Mouse (Mus musculus): ENCODE results near the gene Ndufb3.
"Not testable (repeated sequence)": the region's sequence is repeated elsewhere in the genome, so short reads cannot be mapped to it uniquely, and the experiment has no call there.

The Ndufb3 gene

GRCm38 (mm10) chr1:58586171-58586997 is at the start of gene Ndufb3, which contains the start of gene Fam126b:
TSS of gene Ndufb3 (plus strand) at chr1:58586384.
TSS of gene Fam126b (minus strand) at chr1:58586323.
- peak; percentile 90 for DNase-seq (ENCODE audit: inconsistent ontology term)

GRCm38 (mm10) chr1:58541386-58541785 is 44.8 kb upstream of the Ndufb3 start:
- DNase-seq (ENCODE audit: inconsistent ontology term), result no peak

- not testable (repeated sequence) for DNase-seq (ENCODE audit: inconsistent ontology term)
These were observed 25.8 kb upstream of the Ndufb3 start for GRCm38 (mm10) chr1:58560370-58560769.

DNA sequence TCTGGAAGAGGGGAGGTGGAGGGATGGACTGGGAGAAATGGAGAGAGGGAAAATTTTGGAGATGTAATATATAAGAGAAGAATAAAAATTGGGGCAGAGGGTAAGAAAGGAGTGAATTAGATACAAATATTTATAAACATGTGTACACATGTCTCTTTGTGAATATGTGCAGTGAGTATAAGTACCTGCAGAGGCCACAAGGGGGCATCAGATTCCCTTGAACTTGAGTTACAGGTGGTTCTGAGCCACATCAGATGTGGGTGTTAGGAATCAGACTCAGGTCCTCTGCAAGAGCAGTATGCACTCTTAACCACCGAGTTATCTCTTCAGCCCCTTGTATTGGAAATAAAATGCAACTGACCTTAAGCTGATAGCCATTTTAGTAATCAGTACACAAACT is 23.7 kb upstream of the Ndufb3 start:
- no peak for DNase-seq (ENCODE audit: inconsistent ontology term)

DNA sequence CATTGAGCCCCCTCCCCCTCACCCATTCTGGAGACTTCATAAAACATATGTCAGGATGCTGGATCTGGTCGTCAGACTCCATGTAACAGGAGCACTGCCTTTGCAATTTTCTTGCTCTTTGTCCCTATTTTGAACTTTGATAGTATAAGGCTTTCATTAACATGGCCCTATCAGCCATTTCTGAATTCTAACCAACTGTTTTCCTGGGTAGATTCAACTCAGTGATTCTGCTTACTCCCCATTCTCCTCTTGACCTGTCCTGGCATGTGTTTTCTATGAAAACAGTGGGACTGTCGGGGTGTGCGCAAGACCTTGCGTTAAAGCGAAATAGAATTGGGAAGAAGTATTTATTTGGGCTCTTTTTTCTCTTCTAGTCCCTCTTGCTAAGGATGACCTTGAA is 21.2 kb upstream of the Ndufb3 start:
- no peak for DNase-seq (ENCODE audit: inconsistent ontology term)

DNA sequence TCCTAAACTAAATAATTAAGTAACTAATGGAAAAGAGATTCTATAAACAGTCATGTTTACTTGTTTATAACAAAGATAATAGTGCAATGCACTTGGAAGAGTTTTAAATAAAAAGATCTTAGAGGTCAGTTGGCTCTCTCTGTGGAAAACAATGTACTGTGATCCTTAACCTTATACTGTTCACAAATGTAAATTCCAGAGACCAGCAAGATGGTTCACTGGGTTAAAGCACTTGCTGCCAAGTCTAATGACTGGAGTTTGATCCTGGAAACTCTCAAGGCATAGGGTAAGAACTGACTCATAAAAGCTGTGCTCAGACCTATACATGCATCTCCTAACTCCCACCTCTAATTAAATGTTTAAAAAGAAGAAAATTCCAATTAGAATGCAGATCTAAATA is 19.6 kb upstream of the Ndufb3 start:
- no peak for DNase-seq (ENCODE audit: inconsistent ontology term)

DNA sequence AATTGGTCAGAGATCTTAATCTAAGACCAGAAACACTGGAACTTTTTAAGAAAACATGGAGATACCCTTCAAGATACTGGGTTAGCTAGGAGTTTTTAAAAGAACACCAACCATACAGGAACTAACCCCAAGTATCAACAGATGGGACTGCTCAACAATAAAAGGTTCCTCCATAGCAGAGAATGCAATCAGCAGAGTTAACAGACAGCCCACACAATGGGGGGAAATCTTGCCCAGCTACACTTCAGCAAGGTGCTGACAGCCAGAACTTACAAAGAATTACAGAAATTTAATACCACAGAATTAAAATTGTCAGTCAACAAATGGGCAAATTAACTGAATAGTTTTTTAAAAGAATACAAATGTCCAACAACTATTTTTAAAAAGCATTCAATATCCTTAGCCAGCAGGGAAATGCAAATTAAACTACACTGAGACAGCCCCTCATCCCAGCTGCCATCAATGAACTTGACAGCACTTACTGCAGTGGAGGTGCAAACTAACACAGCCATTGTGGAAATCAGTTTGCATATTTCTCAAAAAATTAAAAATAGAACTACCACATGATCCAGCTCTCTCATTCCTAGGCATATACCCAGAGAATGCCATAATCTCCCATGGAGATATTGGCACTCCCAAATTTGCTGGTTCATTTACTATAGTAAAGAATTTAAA is 17.6 kb upstream of the Ndufb3 start:
- DNase-seq (ENCODE audit: inconsistent ontology term), result no peak

- no peak for DNase-seq (ENCODE audit: inconsistent ontology term)
These were observed 15.7 kb upstream of the Ndufb3 start for GRCm38 (mm10) chr1:58570437-58570836.

- DNase-seq (ENCODE audit: inconsistent ontology term), result no peak
These were observed 7.0 kb upstream of the Ndufb3 start for GRCm38 (mm10) chr1:58579179-58579578.

DNA sequence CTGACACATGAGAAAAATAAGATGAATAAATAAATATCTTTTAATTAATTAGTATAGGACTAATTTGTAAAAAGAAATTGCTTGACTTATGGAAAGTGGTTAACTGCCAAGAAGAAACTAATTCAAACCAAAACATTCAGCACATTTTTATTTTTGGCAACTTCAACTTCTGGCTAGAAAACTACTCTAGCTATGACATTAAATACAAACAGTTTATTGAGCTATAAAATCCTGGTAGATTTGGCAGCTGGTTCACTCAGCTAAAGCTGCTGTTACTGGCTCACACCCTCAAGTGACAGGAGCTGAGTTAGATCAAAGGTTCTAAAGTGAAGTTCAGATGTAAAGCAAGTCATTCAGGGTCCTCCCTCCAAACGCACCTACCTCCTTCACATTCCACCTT is 3.6 kb upstream of the Ndufb3 start:
- DNase-seq (ENCODE audit: inconsistent ontology term), result no peak

- DNase-seq (ENCODE audit: inconsistent ontology term), result peak; percentile 15
These were observed 1.9 kb upstream of the Ndufb3 start for GRCm38 (mm10) chr1:58584271-58584670.

DNA sequence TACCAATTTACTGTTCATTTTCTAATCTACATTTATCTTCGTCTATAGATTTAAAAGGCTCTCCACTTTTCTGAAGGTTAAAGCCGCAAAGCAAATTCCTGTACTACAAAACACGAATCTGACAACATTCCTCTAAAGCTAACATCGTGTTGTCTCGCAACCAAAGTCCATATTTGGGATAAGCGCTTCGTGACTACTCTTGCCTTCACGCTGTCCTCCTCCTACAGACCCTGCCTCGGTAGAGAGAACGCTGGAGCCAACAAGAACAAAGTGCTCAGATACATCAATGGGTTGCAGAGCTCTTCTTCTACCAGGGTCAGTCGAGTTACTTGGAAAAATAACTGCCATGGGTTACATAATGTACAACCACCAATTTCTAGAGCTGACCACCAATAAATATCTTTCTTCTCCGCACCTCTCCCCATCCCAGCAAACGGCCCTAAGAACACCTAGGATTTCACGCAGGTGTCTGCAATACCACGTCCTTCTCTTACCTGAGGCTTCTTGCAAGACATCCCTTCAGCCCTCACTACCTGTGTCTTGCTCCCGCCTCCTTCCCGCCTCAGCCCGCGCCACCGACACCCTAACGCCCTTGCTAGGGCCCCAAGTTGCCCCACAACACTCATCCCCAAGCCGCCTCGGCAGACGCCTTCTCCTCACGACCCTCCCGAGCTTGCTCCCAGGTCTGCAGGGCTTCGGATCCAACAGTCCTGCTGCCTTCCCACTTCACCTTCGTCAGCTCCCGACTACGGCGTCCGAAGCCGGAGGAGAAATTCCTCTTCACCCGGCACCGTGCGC is 612 bp upstream of the Ndufb3 start:
- DNase-seq (ENCODE audit: inconsistent ontology term), result peak; percentile 31

DNA sequence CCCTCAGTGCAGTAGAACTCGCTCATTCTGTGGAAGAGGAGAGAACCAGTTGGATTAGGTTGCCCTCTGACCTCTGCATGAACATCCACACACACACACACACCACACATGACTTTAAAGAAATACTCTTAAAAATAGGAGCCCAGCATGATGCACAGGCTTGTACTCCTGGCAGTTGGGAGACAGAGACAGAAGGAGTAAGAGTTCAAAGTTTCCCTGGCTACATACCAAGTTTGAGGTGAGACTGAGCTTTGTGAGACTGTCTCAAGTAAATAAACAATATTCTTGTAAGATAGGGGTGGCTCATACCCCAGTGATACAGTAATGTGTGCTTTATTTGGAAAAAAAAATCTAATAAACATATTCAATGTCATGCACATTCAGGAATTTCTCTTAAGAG is 1.3 kb downstream of the Ndufb3 start:
- no peak for DNase-seq (ENCODE audit: inconsistent ontology term)

GRCm38 (mm10) chr1:58602681-58603080 is 16.5 kb downstream of the Ndufb3 start:
- DNase-seq (ENCODE audit: inconsistent ontology term), result no peak

GRCm38 (mm10) chr1:58603738-58604137 is 17.6 kb downstream of the Ndufb3 start:
- DNase-seq (ENCODE audit: inconsistent ontology term), result no peak

- DNase-seq (ENCODE audit: inconsistent ontology term), result not testable (repeated sequence)
These were observed 23.4 kb downstream of the Ndufb3 start for GRCm38 (mm10) chr1:58609591-58609990.

DNA sequence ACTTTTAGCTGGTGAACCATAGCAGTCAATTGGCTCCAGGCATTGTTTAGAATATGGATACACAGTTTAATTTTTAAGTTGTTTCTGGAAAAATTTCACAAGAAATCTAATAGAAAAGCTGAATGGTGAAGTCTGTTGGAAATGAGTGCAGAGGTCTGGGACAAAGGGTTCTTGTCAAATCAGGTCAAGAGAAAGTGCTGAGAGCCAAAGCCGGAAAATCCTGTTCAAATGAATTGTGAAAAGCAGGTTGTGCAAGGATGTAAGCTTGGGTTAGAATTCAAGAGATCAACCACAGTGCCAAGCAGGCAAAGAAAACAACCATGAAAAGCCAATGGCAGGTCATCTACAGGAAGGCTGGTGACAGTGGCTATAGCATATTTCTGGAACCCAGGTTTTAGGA is 24.0 kb downstream of the Ndufb3 start:
- DNase-seq (ENCODE audit: inconsistent ontology term), result no peak

DNA sequence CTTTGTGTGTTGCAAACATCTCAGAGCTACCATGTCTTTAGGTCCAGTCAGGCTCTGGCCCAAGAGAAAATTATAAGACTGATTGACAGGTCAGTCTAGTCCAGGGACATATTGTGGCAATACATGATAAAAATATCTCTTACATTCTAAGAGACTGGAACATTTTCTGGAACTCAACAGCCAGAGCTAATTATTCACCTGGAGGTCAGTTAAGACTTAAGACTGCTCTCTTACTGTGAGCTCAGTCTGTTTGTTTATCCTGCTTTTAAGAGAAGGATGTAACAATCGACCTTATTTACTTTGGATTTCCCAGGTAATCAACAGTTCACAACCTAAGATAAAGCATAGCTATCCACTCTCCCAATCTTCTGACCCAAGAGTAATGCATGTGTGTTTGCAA is 24.4 kb downstream of the Ndufb3 start:
- DNase-seq (ENCODE audit: inconsistent ontology term), result no peak

GRCm38 (mm10) chr1:58613786-58614185 is 27.6 kb downstream of the Ndufb3 start:
- DNase-seq (ENCODE audit: inconsistent ontology term), result peak; percentile 64

GRCm38 (mm10) chr1:58614424-58614823 is 28.2 kb downstream of the Ndufb3 start:
- peak; percentile 13 for DNase-seq (ENCODE audit: inconsistent ontology term)

DNA sequence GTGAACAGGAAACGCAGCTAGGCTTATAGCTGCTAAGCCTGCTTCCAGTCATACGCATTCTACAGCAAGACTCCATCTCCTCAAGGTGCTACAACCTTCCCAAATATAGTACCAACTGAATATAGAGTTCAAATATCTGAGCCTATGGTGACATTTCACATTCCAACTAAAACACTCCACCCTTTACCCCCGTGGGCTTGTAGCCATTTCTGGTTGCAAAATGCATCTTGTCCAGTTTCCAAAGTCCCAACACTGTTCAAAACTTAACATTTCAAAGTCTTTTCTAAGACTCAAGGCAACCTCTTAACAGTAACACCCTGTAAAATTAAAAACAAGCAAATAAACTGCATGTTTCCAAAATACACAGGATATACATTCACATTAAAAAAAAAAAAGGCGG is 29.0 kb downstream of the Ndufb3 start:
- no peak for DNase-seq (ENCODE audit: inconsistent ontology term)

- DNase-seq (ENCODE audit: inconsistent ontology term), result no peak
These were observed 30.0 kb downstream of the Ndufb3 start for GRCm38 (mm10) chr1:58616176-58616575.

Measured in Muller cell, postnatal 12 days (primary cell).